Mouse (Mus musculus) C3H10T1/2 (cell line): ENCODE measurements around the gene Htatip2. TPM values are rescaled to one million over a fixed set of nuclear protein-coding genes. Genes with fewer than 3 reads are reported as not detected.

Experiments
- polyA plus RNA-seq, 2 experiments: library from polyadenylated mRNA; unstranded; fragments of >200 nt; fragmentation: generic; extraction: Trizol; gene quantifications; one replicate each; pipeline ENCODE4 v1.2.1; 2012; ENCODE audit warnings: missing spikeins in 2 of 2

The Htatip2 gene
- polyA plus RNA-seq, result under 1 TPM in 1 of 2 experiments, not detected in 1; 0.05 TPM

DNA sequence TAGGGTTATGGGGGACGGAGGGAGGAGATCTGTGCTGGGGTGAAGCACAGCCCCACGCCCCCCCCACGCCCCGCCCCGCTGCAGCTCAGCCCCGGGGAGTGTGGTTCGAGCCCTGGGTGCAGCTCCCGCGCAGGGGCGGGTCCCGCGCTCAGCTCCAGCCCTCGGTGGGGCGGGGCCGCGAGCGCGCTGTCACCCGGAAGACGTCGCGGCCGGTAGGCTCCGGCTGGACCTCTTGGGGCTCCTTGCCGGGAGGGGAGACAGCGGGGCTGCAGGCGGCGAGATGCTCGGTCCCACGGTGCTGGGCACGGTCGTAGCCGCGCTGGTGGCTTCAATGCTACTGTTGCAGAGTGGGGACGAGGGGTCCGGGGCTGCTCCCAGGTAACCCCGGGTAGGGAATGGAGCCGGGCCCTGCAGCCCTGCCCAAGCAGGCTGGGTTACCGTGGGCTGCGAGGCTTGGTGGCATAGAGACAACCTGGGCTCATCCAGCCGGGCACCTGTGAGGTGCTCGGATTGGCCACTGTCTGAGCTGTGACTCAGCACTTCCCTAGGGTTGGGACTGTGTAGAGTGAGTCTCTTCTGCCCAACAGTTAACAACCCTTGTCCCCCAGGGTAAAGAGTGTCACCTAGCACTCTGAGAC, at the start of gene Htatip2:
TSS of gene Htatip2 (plus strand) at position 182 of the 638 bp plus-strand sequence.

DNA sequence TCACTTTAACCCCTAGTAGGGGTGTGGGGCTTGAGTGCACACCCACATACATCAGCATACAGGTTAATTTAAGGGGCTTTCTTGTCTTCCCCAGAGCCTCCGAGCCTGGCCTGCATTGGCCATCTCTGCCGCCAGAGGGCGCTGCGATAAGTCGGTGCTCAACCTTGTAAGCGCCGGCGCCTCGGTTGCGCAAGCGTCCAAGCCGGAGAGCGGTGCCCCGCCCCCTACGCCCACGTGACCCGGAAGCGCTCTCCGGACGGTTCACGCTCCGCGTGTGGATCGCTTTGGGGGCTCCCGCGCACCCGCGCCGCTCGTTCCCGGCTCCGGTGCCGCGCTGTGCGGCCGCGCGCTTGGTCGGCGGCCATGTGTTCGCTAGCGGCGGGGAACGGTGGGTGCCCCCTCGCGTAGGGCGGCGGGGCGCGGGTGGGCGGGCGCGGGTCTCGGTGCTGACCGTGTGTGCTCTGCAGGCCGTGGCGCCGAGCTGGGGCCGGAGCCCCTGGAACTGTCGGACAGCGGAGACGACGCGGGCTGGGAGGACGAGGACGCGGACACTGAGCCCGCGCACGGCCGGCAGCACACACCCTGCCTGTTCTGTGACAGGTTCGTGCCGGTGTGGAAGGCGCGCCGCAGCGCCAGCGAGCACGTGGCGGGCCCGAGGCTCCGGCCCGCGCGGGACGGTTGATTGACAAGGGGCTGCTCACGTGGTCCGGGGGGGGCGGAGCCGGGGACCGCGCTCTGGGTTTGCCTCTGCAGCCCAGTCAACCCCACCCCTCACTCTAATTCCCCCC, 19.4 kb downstream of the Htatip2 start, which contains the start of gene Prmt3:
TSS of gene Prmt3 (plus strand) at position 233 of the 788 bp plus-strand sequence.

Other genes with a start within 250 kb of the Htatip2 start
- gene Dbx1, start 122.3 kb upstream of the Htatip2 start, polyA plus RNA-seq, result not detected
- gene Prmt3, start 19.2 kb downstream of the Htatip2 start, polyA plus RNA-seq, result 10 to 100 TPM in 1 of 2 experiments, 1 to 10 TPM in 1; 3.8 to 11.9 TPM
- not detected for gene Slc6a5, start 151.0 kb downstream of the Htatip2 start, polyA plus RNA-seq
- gene Nell1, start 215.7 kb downstream of the Htatip2 start, polyA plus RNA-seq, result not detected